Mouse (Mus musculus): Measurements from ENCODE around the gene Dhcr24. TPM values are rescaled to one million over a fixed set of nuclear protein-coding genes. Genes with fewer than 3 reads are reported as not detected.

Dhcr24 gene
- total RNA-seq, 2 experiments from 2014 or later = 1.5 to 2.3 TPM

DNA sequence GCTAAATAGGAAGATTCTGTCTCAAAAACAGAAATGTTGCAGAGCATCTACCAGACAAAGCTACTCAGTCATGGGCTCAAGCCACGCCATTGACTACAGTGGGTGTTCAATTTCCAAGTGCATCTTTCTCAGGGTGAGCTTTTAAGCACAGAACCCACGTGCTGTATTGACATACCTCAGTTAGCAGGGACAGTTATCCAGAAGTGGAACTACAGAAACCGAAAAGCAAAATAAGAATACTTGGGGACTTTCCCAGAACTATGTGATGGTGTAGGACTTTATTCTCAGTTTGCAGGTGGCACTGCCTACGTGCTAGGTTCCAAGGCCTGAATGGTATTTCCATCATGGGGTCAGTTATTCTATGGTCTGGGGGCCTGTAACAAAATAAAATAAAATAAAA lies 36.9 kb downstream of the Dhcr24 start:
- intact Hi-C loops (cut with DNase I) = no loop called here
- DNase-seq = no peak

DNA sequence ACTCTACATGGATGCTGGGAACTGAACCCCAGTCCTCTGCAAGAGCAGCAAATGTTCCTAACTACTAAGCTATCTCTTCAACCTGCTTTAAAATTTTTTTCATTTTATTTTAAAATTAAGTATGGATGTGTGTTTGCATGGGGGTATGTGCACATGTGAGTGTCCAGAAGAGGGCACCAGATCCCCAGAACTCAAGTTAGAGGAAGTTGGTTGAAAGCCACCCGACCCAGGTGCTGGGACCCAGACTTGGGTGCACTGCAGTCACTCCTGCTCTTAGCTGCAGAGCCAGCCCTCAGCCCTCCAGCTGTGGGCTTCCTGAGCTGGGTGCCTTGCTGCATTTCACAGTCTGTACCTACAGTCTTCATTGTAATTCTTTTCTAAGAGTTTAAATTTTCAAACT lies 38.6 kb downstream of the Dhcr24 start:
- no peak for DNase-seq
- intact Hi-C loops (cut with DNase I) = no loop called here

DNA sequence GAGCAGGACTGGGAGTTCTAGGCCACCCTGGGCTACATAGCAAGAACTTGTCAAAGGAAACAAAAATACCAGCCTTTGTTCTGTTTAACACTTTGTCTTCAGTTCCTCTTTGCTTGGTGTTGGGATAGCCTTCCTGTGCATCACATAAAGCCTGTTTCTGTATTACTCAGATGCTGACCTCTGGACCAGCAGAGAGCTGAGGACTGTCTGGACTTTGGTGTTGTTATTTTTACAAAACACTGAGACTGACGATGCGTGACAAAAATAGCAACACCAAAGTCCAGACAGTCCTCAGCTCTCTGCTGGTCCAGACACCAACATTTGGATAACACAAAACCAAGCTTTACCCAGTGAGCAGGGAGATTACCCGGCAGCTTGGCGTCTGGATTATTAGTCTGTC lies 39.9 kb downstream of the Dhcr24 start:
- no peak for DNase-seq
- intact Hi-C loops (cut with DNase I) = no loop called here

- DNase-seq = no peak
- intact Hi-C loops (cut with DNase I) = no loop called here
These were observed 46.1 kb downstream of the Dhcr24 start for GRCm38 (mm10) chr4:106606639-106607554.

GRCm38 (mm10) chr4:106607905-106608304 lies 47.1 kb downstream of the Dhcr24 start:
- intact Hi-C loops (cut with DNase I) = no loop called here
- no peak for DNase-seq

- DNase-seq = no peak
- intact Hi-C loops (cut with DNase I) = loop anchor here (10.0 kb wide), 1 partner anchor 542 kb away; no protein-coding TSS in a partner anchor
These were observed 52.3 kb downstream of the Dhcr24 start for GRCm38 (mm10) chr4:106613105-106613504.

DNA sequence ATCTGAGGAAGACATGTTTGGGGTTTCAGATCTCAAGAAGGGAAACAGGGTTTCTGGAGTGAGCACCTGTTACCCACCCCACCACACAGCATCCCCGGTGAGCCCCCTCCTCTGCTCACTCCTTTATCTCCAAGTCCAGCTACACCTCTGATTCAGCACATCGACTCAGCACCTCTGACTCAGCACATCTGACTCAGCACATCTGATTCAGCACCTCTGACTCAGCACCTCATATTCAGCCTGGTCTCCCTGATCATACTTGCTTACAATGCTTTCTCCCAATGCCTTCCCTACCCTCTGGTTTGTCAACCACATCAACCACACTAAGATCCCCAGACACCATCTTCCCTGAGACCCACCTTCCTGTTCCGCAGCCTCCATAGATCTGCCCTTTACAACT lies 52.7 kb downstream of the Dhcr24 start:
- intact Hi-C loops (cut with DNase I) = loop anchor here (10.0 kb wide), 1 partner anchor 541 kb away; no protein-coding TSS in a partner anchor
- DNase-seq = no peak

DNA sequence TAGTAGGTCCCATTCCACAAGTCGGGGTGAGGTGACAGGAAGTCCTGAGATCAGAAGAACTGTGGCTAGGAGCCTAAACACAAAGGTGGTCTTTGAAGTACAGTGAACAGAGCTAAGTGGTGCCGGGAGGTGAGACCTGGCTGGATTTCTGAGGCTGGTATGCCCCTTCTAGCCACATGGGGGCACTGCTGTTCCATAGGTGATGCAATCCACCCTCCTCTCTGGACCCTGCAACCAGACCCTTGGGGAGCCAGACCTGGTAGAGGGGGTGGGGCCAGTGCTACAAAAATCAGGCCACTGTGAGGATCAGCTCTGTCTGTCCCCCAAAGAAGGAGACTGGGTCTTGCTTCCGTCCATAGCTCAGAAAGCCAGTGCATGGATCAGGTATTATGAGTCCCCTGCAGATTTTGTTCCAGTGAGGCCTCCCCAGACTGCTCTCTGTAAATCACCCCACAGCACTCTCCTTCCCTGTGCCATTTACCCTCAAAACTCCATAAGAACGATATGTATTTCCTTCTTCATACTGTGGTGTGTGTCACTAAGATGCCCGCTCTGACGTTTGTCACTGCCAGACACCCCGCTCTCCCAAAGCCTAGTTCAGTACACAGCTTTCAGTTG lies 53.5 kb downstream of the Dhcr24 start:
- intact Hi-C loops (cut with DNase I) = loop anchor here (2.0 to 10.0 kb wide), 2 partner anchors 95 to 541 kb away; no protein-coding TSS in a partner anchor

DNA sequence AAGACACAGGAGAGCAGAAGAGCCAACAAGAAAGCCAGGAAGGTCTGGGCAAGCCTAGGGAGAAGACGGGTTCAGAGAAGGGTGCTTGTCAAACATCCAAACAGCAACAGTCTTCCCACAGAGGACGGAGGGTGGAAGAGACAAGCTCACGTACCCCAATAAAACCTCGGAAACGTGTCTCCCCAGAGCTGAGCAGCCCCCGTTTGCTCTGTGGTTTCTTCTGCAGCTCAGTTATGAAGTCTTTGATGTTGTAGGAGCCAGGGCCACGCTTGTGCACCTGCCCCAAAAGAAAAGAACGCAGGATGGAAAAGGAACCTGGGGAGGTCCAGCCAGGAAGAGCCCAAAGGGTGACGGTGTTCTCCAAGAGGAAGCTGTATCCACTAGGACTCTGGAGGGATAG lies 54.0 kb downstream of the Dhcr24 start:
- no peak for DNase-seq
- intact Hi-C loops (cut with DNase I) = loop anchor here (2.0 to 10.0 kb wide), 2 partner anchors 94 to 540 kb away; no protein-coding TSS in a partner anchor

More for the DNA sequence above, 53.5 kb downstream of the Dhcr24 start:
- DNase-seq = peak in 1 of 2 experiments; percentile 46

GRCm38 (mm10) chr4:106615637-106616036 lies 54.8 kb downstream of the Dhcr24 start:
- intact Hi-C loops (cut with DNase I) = loop anchor here (2.0 to 10.0 kb wide), 2 partner anchors 93 to 539 kb away; no protein-coding TSS in a partner anchor
- DNase-seq = no peak

- intact Hi-C loops (cut with DNase I) = loop anchor here (10.0 kb wide), 1 partner anchor 538 kb away; no protein-coding TSS in a partner anchor
- DNase-seq = no peak
These were observed 56.2 kb downstream of the Dhcr24 start, which contains the start of gene Lexm for GRCm38 (mm10) chr4:106617056-106617455. TSS of gene Lexm (minus strand) at chr4:106617241.

- intact Hi-C loops (cut with DNase I) = loop anchor here (10.0 kb wide), 1 partner anchor 536 kb away; no protein-coding TSS in a partner anchor
These were observed 58.1 kb downstream of the Dhcr24 start for GRCm38 (mm10) chr4:106618898-106619297.

GRCm38 (mm10) chr4:106621428-106621827 lies 60.6 kb downstream of the Dhcr24 start:
- no peak for DNase-seq
- intact Hi-C loops (cut with DNase I) = no loop called here

More at GRCm38 (mm10) chr4:106618898-106619297, 58.1 kb downstream of the Dhcr24 start:
- DNase-seq = no peak

DNA sequence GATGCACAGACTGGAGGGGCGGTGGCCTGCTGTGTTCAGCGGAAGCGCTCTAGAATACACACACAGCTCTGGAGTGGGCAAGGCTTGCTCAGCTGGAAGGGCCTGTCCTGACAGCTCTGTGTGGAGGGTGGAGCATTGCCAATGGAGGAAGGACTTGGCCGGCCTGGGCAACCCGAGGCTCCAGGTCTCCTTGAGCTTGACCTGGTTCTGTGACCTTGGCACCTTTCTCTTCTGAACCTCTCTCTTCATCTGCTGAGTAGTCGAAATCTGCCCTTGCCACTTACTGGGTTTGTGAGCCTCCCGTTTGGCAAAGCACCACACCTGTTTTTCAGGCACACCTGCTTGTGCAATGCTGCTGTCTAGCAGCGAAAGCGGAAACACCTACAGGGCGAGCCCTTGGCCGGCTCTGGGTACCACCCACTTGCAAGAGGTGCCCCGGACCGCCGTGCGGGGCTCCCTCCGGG lies 61.2 kb downstream of the Dhcr24 start, which contains the start of gene Ttc22:
Gene Ttc22, plus strand, starts transcription at position 403 of the 464 bp plus-strand sequence.
- DNase-seq = no peak
- intact Hi-C loops (cut with DNase I) = no loop called here

- intact Hi-C loops (cut with DNase I) = no loop called here
- no peak for DNase-seq
These were observed 61.9 kb downstream of the Dhcr24 start for GRCm38 (mm10) chr4:106622712-106623111.

GRCm38 (mm10) chr4:106624271-106624670 lies 63.4 kb downstream of the Dhcr24 start:
- DNase-seq = no peak
- intact Hi-C loops (cut with DNase I) = no loop called here

GRCm38 (mm10) chr4:106627809-106628208 lies 67.0 kb downstream of the Dhcr24 start:
- intact Hi-C loops (cut with DNase I) = no loop called here
- DNase-seq = no peak

GRCm38 (mm10) chr4:106628650-106629360 lies 68.0 kb downstream of the Dhcr24 start:
- intact Hi-C loops (cut with DNase I) = no loop called here
- DNase-seq = no peak

GRCm38 (mm10) chr4:106629374-106629773 lies 68.5 kb downstream of the Dhcr24 start:
- intact Hi-C loops (cut with DNase I) = no loop called here
- DNase-seq = no peak
